Mouse (Mus musculus): ENCODE measurements around the gene Sorbs1. TPM values are rescaled to one million over a fixed set of nuclear protein-coding genes. Genes with fewer than 3 reads are reported as not detected.
"Not testable (repeated sequence)": the region's sequence is repeated elsewhere in the genome, so short reads cannot be mapped to it uniquely, and the experiment has no call there.

Gene Sorbs1
- 100 to 1,000 TPM; 234 to 256 TPM for total RNA-seq (2021)

GRCm38 (mm10) chr19:40513632-40514078 is at the start of gene Sorbs1:
Gene Sorbs1 (minus strand): TSS chr19:40513779.
- DNase-seq, result peak; percentile 97

- not testable (repeated sequence) for DNase-seq
Measured at GRCm38 (mm10) chr19:40561521-40561920, 47.9 kb upstream of the Sorbs1 start.

GRCm38 (mm10) chr19:40556029-40556428 is 42.5 kb upstream of the Sorbs1 start:
- no peak for DNase-seq

GRCm38 (mm10) chr19:40555136-40555535 is 41.6 kb upstream of the Sorbs1 start:
- no peak for DNase-seq

GRCm38 (mm10) chr19:40554343-40554742 is 40.8 kb upstream of the Sorbs1 start:
- DNase-seq, result no peak

- DNase-seq, result no peak
Measured at GRCm38 (mm10) chr19:40553849-40554248, 40.3 kb upstream of the Sorbs1 start.

GRCm38 (mm10) chr19:40553014-40553789 is 39.6 kb upstream of the Sorbs1 start:
- DNase-seq, result no peak

GRCm38 (mm10) chr19:40549516-40550135 is 36.0 kb upstream of the Sorbs1 start:
- peak; percentile 49 for DNase-seq

- no peak for DNase-seq
Measured at GRCm38 (mm10) chr19:40548796-40549515, 35.4 kb upstream of the Sorbs1 start.

GRCm38 (mm10) chr19:40548386-40548785 is 34.8 kb upstream of the Sorbs1 start:
- no peak for DNase-seq

- DNase-seq, result peak; percentile 77
Measured at GRCm38 (mm10) chr19:40544856-40545255, 31.3 kb upstream of the Sorbs1 start.

- DNase-seq, result no peak
Measured at GRCm38 (mm10) chr19:40542776-40543175, 29.2 kb upstream of the Sorbs1 start.

- DNase-seq, result no peak
Measured at GRCm38 (mm10) chr19:40536526-40536925, 22.9 kb upstream of the Sorbs1 start.

GRCm38 (mm10) chr19:40532525-40532924 is 18.9 kb upstream of the Sorbs1 start:
- DNase-seq, result no peak

GRCm38 (mm10) chr19:40530323-40530722 is 16.7 kb upstream of the Sorbs1 start:
- no peak for DNase-seq

- no peak for DNase-seq
Measured at GRCm38 (mm10) chr19:40528254-40528653, 14.7 kb upstream of the Sorbs1 start.

- no peak for DNase-seq
Measured at GRCm38 (mm10) chr19:40526367-40527014, 12.9 kb upstream of the Sorbs1 start.

- no peak for DNase-seq
Measured at GRCm38 (mm10) chr19:40523431-40524005, 9.9 kb upstream of the Sorbs1 start.

- DNase-seq, result no peak
Measured at GRCm38 (mm10) chr19:40520403-40520802, 6.8 kb upstream of the Sorbs1 start.

- DNase-seq, result no peak
Measured at GRCm38 (mm10) chr19:40518706-40519105, 5.1 kb upstream of the Sorbs1 start.

GRCm38 (mm10) chr19:40515596-40515995 is 2.0 kb upstream of the Sorbs1 start:
- DNase-seq, result no peak

- DNase-seq, result no peak
Measured at GRCm38 (mm10) chr19:40514376-40514775, 797 bp upstream of the Sorbs1 start.

Data from heart, postnatal 4 days (tissue).